Mouse (Mus musculus) brain, embryonic 14.5 days (tissue): ENCODE measurements at regions not wholly inside any gene's neighbourhood (a gene's known extent, or its start where the extent isn't known, plus 50 kb on each side); places are given as distances from the start of the nearest gene placed in this dataset.

Experiments
- DNase-seq: peaks from one replicate; pipeline ENCODE4 v3.0.0-alpha.2; 2011; ENCODE audit warnings: low read depth
- CTCF ChIP-seq: fragments of 200-500 bp; IDR thresholded peaks from 2 replicates; pipeline ENCODE4 v1.5.1; 2012; ENCODE audit warnings: inconsistent platforms, mild to moderate bottlenecking, moderate library complexity, borderline replicate concordance; ENCODE audit not compliant: insufficient read depth, insufficient read length; ENCODE audit errors: extremely low read depth
- POLR2A ChIP-seq: fragments of 200-500 bp; IDR thresholded peaks from 2 replicates; pipeline ENCODE4 v1.6.1; 2012; ENCODE audit warnings: mild to moderate bottlenecking, inconsistent platforms, borderline replicate concordance; ENCODE audit not compliant: poor library complexity, insufficient read depth, insufficient read length, severe bottlenecking; ENCODE audit errors: extremely low read depth

- TF ChIP-seq POLR2A (no peak), CTCF (no peak)
- no peak for DNase-seq
These were observed 378.4 kb upstream of the Tusc1 start for GRCm38 (mm10) chr4:93713711-93714110.

- DNase-seq: peak; percentile 70
- TF ChIP-seq CTCF (no peak), POLR2A (no peak)
These were observed 341.2 kb upstream of the Tusc1 start for GRCm38 (mm10) chr4:93676403-93677039.

GRCm38 (mm10) chr4:93675739-93676402 lies 340.6 kb upstream of the Tusc1 start:
- no peak for TF ChIP-seq CTCF
- DNase-seq: peak; percentile 68

GRCm38 (mm10) chr4:93669050-93669449 lies 333.7 kb upstream of the Tusc1 start:
- no peak for DNase-seq
- TF ChIP-seq POLR2A (no peak), CTCF (no peak)

GRCm38 (mm10) chr4:93664293-93664692 lies 329.0 kb upstream of the Tusc1 start:
- DNase-seq: no peak
- no peak for TF ChIP-seq CTCF
- no peak for TF ChIP-seq POLR2A

- TF ChIP-seq CTCF: no peak
- TF ChIP-seq POLR2A: no peak
- DNase-seq: no peak
These were observed 302.9 kb upstream of the Tusc1 start for GRCm38 (mm10) chr4:93638207-93638606.

- TF ChIP-seq CTCF: no peak
- no peak for TF ChIP-seq POLR2A
- no peak for DNase-seq
These were observed 263.2 kb upstream of the Tusc1 start for GRCm38 (mm10) chr4:93598474-93598873.

- TF ChIP-seq POLR2A: no peak
- TF ChIP-seq CTCF: no peak
- no peak for DNase-seq
These were observed 249.0 kb upstream of the Tusc1 start for GRCm38 (mm10) chr4:93584328-93584727.

GRCm38 (mm10) chr4:93583670-93584303 lies 248.5 kb upstream of the Tusc1 start:
- DNase-seq: no peak
- TF ChIP-seq POLR2A (no peak), CTCF (no peak)

- TF ChIP-seq CTCF: no peak
- TF ChIP-seq POLR2A: no peak
These were observed 244.0 kb upstream of the Tusc1 start for GRCm38 (mm10) chr4:93579343-93579742.

GRCm38 (mm10) chr4:93567487-93568259 lies 232.4 kb upstream of the Tusc1 start:
- DNase-seq: no peak
- TF ChIP-seq CTCF (no peak), POLR2A (no peak)

More at GRCm38 (mm10) chr4:93579343-93579742, 244.0 kb upstream of the Tusc1 start:
- no peak for DNase-seq
